Mouse (Mus musculus) spleen, postnatal 36 days (tissue): ENCODE measurements around the gene Prkcz.

Experiments
- DNase-seq, 2 experiments: peaks; one replicate each; pipeline ENCODE4 v3.0.0; 2022; ENCODE audit warnings: low spot score in 2 of 2, mixed read lengths in 1 of 2

Prkcz gene

DNA sequence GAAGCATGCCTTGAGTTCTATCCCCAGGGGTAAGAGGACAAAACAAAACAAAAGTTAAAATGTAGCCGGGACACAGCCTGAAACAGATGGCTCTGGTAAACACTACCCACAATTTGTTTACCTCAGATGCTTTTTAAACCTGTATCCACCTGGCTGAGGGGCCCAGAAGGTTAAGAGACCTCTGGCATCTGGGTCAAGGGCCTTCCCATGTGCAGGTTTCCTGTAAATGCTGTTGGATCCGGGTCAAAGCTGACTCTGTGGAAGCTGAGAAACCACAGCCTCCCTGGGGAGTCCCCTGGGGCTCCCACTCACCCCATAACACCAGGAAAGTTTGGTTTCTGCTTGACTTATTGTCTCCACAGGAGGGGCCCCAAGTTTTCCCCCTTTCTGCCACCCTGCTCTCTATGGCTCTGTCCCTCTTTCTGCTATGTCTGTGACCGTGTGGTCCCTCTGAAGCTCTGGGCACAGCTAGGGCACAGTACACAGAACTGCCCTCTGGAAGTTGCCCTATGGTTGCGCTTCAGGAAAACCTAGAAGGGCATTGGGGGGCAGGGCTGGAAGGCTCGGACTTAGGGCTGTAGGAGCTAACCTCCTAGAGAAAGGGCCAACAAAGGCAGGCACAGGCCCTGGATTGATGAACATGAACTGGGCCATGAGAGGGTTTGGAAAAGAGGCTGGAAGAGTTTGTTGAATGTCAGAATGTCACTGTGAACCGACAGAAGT lies 115.2 kb downstream of the Prkcz start:
- DNase-seq = no peak

DNA sequence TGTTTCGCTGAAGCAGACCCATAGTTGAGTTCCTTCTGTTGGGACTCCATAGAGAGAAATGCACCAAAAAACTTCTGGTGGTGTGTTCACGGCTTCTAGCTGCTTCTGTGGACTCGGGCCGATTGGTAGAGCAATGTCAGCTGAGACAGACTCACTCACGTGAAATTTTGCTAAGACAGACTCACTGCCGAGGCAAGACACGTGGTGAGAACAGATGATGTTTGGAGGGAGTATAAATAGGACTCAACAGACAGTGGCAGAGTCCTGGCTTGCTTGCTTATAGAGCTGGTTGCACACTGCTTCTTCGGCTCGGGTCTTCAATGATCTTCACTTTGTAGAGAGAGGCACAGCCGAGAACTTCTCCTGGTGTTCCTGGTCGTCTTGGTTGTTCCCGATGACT lies 117.9 kb downstream of the Prkcz start:
- no peak for DNase-seq

DNA sequence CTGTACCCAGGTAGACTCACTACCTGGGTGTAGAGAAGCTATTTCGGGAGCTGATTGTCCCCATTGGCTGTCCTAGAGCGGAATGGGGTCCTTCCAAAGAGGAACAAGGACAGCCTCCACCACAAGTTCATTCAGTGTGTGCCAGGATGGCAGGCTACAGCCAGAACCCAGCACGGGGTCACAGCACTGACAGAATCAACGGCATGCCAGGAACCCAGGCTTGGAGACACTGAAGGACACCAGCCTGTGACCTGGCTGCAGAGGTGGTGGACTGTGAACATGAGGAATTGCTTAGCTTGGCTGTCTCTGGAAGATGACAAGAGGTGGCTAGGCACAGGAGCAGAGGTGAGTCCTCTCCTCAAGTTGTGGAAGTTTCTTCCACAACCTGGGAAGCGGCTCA lies 118.9 kb downstream of the Prkcz start:
- DNase-seq = no peak

DNA sequence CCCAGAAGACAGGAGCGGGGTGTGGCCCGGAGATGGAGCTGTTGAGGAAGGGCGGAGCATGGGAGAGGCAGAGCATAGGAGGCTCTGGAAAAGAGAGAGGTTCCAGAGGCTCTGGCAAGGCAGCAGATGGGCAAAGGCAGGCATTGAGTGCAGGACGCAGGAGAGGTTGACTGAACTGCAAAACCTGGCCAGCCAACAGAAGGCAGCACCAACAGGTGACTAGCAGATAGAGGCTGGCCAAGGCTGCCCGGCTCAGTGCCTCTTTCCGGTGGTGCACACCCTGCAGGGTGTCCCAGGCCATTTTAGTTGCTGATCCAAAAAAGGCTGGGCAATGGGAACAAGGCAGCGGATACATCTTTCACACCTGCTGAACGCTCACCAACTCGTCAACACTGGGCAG lies 119.4 kb downstream of the Prkcz start:
- no peak for DNase-seq

DNA sequence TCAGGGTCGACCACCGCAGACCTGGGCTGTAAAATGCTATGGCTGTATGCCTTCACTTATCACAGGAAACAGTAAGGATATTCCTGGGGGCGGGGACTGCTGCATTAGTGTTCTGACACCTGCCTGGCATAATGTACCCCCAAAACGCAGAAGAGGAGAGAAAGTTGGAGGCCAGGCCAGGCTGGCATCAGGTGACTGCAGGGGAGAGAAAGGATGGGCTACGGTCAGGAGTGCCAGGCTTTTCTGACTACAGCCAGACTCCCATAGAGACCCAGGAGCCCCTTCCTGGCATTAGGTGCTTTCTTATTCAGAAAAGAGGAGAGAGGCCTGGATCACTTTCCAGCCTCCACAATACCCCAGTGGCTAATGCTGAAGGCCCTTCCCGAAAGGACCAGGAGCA lies 121.7 kb downstream of the Prkcz start:
- no peak for DNase-seq

DNA sequence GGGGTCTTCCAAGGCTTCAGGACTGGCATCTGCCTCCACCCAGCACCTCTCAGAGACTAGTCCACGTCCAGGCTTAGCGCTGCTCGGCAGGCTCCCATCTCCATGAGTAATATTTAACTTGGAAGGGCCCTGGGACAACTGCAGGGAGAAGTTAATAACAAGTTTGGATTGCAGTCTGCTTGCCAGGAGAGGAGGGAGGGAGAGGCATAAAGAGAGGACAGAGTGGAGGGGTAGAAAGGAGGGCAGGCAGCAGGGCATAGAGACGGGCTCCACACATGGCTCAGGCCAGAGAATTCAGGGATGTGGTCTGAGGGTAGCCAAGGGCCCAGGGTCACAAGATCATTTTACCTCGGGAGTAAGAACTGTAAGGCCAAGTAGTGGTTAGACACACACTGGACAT lies 122.9 kb downstream of the Prkcz start:
- DNase-seq = no peak

DNA sequence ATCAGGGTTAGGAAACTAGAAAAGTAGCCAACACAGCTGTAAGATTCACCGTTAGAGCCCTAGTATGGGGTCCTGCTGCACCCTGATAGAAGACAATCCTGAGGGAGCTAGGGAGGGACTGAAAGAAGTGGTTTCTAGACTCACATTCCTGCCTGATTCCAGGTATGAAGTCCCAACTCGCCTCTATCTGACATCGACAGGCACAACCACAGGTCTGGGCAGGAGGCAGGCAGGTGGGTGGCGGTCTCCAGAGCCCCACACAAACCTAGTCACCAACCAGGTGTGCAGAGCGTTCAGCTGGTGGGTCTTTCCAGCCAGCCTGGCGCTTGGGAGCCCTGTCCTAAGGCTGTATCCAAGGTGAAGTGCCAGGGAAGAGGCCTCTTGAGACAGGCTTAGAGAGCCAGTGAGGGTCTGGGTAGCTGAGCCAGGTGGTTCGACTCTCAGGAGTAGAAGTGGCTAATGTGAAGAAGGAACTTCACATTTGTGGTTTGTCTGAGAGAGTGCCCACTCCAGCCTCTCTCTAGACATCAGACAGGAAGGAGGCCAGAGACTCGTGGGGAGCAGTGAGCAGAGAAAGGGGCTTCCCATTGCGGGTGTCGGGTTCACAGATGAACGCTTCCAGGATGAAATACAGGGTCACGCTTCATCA lies 124.3 kb downstream of the Prkcz start:
- DNase-seq = peak; percentile 73 to 78

DNA sequence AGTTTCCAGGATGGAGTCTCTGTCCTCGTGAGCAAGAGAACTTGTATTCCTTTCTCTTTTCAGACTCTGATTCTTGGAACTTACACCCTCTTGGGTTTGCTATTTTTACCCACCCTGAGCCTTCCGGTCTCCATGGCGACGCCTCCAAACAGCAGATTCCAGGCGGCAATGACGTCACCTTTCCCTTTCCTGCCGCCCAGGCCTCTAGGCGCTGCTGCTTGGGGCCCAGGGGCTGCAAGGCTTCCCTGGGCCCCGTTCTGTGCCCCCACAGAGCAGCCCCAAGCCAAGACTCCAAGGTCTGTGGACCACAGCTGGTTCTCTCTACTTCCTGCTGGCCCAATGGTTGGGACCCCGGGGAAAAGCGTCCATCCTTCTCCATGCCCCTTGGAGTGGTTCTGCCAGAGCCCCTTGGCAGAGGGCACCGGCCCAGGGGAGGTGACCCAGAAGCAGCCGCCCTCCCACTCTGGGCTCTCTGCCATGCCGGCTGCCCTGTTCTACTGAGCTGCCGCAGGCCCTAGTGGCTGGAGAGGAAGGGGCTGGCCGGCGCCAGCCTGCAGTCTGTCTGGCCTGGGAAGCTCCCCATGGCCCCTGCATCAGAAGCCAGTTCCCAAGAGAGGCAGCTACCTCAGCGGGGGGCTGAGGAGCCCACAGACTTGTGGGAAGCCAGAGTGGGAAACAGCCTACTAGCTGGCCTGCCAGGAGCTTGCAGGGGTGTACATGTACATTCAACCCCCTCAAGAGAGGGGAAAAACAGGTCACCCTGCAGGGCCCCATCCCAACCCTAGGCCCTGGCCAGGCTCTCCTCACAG lies 125.6 kb downstream of the Prkcz start:
- peak; percentile 28 to 46 for DNase-seq

DNA sequence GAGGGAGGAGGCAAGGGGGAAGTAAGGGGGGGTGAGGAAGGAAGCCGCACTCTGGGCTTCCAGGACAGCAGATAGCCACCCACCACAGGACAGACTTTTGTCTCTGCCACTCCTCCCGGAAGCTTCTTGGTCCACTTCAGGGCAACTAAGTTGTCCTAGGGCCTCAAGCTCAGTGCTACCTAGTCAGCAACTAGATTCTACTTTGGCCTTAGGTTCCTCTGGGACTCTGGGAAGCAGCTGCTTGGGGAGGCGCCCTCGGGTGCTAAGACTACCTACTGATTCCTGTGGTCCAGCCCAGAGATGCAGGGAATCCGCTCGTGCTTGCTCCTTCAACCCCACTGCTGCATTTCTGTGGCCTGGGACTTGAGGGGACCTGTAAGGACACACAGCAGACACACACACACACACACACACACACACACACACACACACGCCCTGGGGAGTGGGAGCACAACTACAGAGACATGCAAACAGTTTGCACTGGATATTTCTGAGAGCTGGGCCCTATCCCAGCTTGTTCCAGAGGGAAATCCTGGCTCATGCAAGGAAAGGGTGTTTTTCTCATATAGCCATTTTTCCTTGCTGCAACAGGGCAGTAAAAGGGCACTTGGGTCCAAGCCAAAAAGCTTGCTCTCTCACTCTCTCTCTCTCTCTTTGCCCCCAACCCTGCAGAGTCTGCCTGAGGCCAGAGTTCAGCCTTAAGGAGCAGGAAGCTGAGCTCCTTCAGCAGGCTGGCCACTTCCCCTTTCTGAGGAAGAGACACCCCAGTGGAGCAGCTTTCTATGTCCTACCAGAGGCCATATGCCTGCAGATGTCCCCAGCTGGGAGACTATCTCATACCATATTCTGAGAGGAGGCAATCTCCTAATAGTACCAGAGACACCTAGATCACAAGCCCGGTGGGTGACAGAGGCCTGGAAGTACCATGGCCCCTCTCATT lies 126.5 kb downstream of the Prkcz start:
- DNase-seq = peak; percentile 54 to 61

DNA sequence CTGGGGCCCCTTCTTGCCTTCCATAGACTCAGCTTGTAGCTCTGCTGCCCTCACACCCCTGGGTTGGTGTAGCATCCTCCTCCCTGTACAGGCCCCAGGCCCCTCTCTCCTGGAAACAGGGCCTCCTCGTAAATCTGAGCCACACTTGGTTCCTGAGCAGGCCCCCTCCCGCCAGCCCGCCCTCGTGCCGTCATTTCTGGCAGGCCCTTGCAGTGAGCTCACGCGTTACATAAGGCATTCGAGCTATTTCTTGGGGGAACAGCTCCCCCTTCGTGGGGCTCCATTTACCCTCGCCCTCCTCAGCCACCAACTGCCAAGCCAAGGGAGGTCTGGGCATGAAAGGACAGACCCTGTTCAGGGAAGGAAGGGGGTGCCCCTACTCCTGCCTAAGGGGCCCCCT lies 127.3 kb downstream of the Prkcz start:
- DNase-seq = no peak

DNA sequence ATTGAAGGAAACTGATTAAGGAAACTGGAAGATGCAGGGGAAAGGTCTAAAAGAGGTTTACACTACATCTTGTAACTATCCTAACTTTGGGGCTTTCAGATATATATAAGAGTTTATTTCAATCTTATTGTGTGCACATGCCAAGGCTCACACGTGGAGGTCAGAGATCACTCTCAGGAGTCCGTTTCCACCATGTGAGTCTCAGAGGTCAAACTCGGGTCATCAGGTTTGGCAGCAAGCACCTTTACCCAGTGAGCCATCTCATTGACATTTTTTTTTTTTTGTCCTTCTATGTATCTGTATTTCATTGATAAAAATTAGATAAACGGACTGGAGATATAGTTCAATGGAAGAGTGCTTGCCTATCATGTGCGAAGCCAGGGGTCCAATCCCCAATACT lies 132.7 kb downstream of the Prkcz start:
- DNase-seq = no peak

DNA sequence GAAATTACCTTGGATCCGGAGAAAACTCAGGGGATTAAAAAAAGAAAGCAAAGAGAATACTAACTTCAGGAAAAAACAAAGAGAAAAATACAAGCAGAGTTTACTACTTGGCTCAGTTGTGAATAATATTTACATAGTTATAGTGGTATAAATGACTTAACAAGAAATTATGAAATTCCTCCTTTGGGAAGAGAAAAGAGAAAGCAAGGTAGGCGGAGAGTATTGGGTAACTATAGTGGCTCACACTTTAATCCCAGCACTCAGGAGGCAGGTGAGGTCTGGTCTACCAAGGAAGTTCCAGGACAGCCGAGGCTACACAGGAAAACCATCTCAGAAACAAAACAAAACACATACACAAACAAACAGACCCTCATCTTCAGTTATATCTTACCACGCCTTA lies 133.2 kb downstream of the Prkcz start:
- DNase-seq = no peak

DNA sequence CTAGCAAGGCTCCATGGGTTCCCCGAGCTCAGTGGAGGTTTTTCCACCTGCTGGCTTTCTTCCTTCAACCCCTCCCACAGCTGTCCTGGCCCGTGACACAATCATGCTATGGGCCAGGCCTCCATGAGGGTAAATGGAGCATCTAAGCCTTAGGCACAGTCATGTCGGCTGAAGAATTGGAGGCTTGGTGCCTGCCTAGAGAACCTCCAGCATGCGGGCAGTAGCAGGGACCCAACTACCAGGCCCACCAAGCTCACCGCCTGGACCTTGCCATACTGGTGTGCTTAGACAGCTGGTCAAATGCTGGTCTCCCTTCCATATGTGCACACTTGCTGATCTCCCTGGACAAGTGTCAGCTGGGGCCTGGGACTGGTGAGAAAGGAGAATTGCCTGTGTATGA lies 135.2 kb downstream of the Prkcz start:
- no peak for DNase-seq

DNA sequence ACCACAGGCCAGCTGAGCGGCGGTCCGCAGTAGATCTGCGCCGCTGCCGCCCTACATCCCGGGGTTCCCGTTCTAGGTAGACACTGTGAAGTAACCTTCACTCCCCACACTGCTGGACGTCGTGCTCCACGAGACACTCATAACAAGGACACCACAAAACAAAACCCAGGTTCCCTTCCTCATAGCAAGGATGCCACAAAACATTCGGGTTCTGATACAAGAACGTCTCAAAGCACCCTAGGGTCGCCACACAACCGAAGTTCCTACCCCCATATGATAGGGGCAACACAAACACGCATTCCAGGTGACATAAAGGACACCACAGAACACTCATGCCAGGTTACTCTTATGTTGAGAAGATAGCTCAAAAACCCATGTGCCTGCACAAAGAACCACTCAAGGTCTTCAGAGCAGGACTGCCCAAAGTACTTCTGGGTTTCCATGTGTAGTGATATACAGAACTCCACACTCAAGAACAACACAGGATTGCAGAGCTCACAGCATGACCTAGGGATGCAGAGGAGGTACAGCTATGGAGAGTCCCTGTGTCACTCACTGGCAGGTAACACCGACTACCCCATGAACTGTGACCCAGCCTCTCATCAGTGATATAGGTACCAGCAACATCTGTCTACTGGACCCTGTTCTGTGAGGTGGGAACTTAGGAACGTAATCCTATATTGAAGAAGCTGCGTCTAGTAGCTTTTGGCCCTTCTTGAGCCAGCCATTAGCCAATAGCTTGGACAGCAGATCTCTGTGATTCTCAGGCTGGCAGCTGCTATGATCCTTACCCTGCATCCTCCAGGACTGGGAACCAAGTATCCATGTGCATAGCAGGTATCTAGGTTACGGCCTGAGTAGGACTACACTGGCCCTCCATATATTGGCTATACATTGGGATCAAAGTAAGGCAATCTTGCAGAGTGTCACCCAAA lies 137.3 kb downstream of the Prkcz start:
- no peak for DNase-seq

DNA sequence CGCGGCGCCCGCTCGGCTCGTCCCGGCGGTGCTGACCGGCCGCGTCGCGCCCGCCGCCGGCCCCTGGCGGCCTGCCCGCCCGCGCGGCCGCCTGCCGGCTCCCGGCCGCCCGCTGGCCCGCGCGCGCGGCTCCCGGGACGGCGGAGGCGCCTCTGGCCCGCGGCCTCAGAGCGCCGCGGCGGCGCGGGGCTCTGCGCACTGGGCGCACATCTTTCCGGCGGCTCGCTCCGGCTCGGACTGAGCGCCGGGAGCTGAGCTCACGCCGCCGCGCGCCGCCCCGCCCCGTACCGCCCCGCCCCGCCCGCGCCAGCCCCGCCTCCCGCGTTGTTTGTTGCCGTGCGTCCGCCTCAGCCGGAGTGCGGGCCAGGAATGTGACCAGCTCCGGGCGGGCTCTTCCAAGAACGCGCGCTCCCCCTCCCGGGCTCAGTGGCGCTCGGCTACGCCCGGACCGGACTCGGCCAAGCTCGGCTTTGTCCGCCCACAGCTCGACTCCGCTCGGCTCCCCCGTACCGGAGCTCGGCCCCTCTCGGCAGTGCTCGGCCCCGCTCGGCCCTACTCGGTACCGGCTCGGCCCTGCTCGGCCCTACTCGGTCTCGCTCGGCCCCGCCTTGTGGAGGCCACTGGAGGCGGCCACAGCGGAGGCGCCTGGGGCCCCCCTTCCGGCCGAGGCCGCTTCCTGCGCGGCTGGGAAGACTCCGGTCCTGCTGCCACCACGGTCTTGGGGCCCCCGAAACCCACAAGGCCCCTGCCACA lies 138.1 kb downstream of the Prkcz start:
- peak; percentile 97 to 98 for DNase-seq

DNA sequence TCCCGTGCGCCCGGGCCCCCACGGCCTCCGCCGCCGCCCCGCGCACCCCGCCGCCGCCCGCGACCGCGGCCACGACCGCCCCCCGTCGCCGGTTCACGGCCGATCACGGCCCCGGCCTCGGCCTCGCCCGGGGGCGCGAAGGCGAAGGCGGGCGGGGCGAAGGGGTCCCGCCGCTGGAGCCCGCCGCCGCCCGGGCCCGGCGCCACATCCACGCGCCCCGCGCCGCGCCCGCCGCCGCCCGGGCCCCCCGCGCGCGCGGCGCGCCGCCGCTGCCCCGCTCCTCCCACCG lies 138.7 kb downstream of the Prkcz start, which contains the start of gene Ski:
TSS of gene Ski (minus strand) at position 41 of the 289 bp plus-strand sequence.
- no peak for DNase-seq

DNA sequence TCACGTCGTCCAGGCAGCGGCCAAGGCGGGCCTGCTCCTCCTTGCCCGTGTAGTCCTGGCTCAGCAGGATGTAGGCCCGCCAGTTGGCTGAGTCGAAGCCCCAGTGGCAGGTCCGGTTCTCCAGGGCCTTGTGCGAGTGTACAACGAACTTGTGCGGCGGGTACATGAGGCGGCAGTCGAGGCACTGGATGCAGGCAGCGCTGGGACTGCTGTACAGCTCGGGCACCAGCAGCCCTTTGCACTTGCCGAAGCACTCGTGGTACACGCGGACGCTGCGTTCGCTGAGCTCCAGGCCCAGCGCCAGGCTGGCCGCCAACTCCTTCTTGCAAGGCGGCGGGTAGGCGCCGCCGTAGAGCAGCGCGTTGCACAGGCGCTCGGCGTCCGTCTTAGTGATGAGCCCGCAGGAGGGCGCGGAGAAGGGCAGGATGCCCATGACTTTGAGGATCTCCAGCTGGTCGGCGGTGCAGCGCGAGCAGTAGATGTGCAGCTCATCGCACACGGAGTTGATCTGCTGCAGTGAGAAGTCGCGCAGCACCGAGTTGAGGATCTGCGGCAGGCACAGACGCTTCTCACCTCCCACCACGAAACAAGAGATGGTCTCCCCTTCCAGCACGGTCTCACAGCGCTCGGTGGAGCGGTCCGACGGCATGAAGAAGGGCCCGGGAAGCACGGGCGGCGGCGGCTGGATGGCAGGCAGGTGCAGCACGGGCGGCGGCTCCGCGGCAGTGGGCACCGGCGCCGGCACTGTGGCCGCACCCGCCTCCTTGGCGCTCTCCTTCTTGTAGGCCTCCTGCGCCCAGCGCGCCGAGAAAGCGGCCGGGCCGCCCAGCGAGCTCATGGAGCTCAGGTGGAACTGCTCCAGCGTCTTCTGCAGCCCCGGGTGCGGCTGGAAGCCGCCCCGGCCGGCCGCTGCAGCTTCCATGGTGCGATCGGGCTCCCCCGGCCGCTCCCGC lies 139.3 kb downstream of the Prkcz start:
- DNase-seq = peak; percentile 50 to 51

DNA sequence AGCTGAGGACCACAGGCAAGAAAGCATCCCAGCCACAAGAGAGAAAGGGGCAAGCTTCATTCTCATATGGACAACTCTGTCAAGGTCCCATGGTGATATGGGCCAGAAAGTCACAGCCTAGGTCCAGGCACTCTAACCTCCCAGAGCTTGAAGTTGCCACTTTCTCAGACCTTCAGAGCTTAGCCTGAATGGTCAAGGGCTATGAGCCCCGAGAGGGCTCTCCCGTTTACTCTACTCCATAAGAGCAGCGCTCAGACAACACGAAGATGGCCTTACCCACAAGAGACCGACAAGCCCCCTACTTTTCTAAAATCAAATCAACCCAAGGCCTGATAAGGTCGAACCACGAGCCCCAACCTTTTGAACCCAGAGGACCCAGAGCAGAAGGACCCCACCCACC lies 140.1 kb downstream of the Prkcz start:
- DNase-seq = no peak
